Mouse (Mus musculus) embryonic facial prominence, embryonic 15.5 days (tissue): ENCODE measurements around the gene Cep41. TPM values are rescaled to one million over a fixed set of nuclear protein-coding genes. Genes with fewer than 3 reads are reported as not detected.

Experiments used
- ATAC-seq: fragments of 200-750 bp; cut with Nextera tagmentation; 2 replicates; pipeline ENCODE4 v1.8.0; 2017; ENCODE audit warnings: low read depth, moderate TSS enrichment; ENCODE audit not compliant: insufficient number of reproducible peaks, low FRiP score, low TSS enrichment
- H3K27ac ChIP-seq: fragments of 300-500 bp; sonication (generic); replicated peaks from 2 replicates; pipeline ENCODE4 v1.5.1; 2015; ENCODE audit warnings: mild to moderate bottlenecking, inconsistent platforms
- H3K27me3 ChIP-seq: fragments of 300-500 bp; sonication (generic); 2 replicates; pipeline ENCODE4 v1.6.1; 2015; ENCODE audit warnings: inconsistent platforms
- H3K36me3 ChIP-seq: fragments of 300-500 bp; sonication (generic); 2 replicates; pipeline ENCODE4 v1.6.1; 2015; ENCODE audit warnings: mild to moderate bottlenecking, inconsistent platforms
- H3K4me1 ChIP-seq: fragments of 300-500 bp; sonication (generic); 2 replicates; pipeline ENCODE4 v1.6.1; 2015; ENCODE audit warnings: inconsistent platforms
- H3K4me2 ChIP-seq: fragments of 300-500 bp; sonication (generic); replicated peaks from 2 replicates; pipeline ENCODE4 v1.6.1; 2015; ENCODE audit warnings: mild to moderate bottlenecking, inconsistent platforms
- H3K4me3 ChIP-seq: fragments of 300-500 bp; sonication (generic); replicated peaks from 2 replicates; pipeline ENCODE4 v1.5.1; 2015; ENCODE audit warnings: mild to moderate bottlenecking, inconsistent platforms
- H3K9ac ChIP-seq: fragments of 300-500 bp; sonication (generic); 2 replicates; pipeline ENCODE4 v1.6.1; 2015; ENCODE audit warnings: inconsistent platforms
- H3K9me3 ChIP-seq: fragments of 300-500 bp; sonication (generic); replicated peaks from 2 replicates; pipeline ENCODE4 v1.6.1; 2016; ENCODE audit warnings: inconsistent platforms
- WGBS: fragments of 180-500 bp; shearing (Covaris S2); methylation state at CpG from one replicate; pipeline ENCODE4 v1.1.7; 2015; 5-methylcytosine and 5-hydroxymethylcytosine counted together
- polyA plus RNA-seq: library from polyadenylated mRNA; unstranded; fragments of >200 nt; fragmentation: Nextera tagmentation; extraction: Ambion mirVana; gene quantifications from 2 replicates; pipeline ENCODE4 v1.2.1, GENCODE M21; 2015

The Cep41 gene
- polyA plus RNA-seq = 30.9 and 33.1 TPM in 2 replicates

DNA sequence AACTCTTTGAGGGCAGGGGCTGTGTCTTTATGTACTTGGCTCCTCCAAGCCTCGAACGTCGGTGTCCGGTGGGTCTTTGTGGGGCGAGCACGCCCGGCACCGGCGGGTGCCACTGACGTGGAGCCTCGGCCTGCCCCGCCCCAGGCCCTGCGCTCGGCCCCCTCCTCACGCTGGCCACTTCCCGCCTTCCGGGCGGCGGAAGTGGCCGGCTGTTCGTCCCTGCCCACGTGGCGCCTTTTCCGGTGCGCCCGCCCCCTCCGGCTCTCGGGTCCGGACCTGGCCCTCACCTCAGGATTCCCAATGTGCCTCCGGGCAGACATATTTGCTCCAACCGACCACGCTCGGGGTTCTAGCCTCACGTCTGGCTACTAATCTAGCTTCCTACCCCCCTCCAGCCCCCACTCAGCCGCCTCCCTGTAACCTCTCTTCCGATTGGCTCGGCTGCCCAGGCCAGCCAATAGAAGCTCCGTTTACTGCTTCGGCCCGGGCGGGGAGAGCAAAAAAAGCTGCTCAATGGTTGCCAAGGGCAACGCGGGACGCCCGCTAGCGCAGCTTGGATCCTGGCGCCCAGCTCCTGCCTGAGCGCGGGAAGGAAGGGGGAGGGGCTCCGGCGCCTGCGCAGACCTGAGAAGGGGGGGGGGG is at the start of gene Cep41:
Cep41 (minus strand) TSS at position 400 of the 642 bp plus-strand sequence.
- peak within 1 kb of the TSS; percentile 71 for H3K9ac ChIP-seq
- under 1% methylated on average over 52 of the region's 52 CpGs for WGBS
- peak within 1 kb of the TSS; percentile 64 for H3K4me3 ChIP-seq
- H3K9me3 ChIP-seq = no peaks in the 10 kb centered on the region
- H3K4me2 ChIP-seq = peak within 1 kb of the TSS; percentile 66
- ATAC-seq = peak; percentile 98
- peaks cover 16% of the 10 kb centered on the region; the same call in 1 of the 2 replicates for H3K4me1 ChIP-seq
- no peaks in the 10 kb centered on the region for H3K27me3 ChIP-seq
- no peaks in the 10 kb centered on the region for H3K36me3 ChIP-seq
- peak within 1 kb of the TSS; percentile 95 for H3K27ac ChIP-seq

GRCm38 (mm10) chr6:30739177-30739747 is 45.7 kb upstream of the Cep41 start:
- Histone ChIP-seq H3K4me1 (peaks cover 14% of the 10 kb centered on the region; the same call in 1 of the 2 replicates), H3K4me2 (peak overlapping the region; percentile 57), H3K9me3 (peaks cover 38% of the 10 kb centered on the region), H3K4me3 (peak overlapping the region; percentile 51), H3K27me3 (no peaks in the 10 kb centered on the region), H3K27ac (peak overlapping the region; percentile 78; the same call in 1 of the 2 replicates), H3K9ac (no peak overlapping the region), H3K36me3 (peaks cover 20% of the 10 kb centered on the region)
- no peak for ATAC-seq
- WGBS = 46% methylated on average over 10 of the region's 10 CpGs

- Histone ChIP-seq H3K36me3 (peaks cover 12% of the 10 kb centered on the region; the same call in 1 of the 2 replicates), H3K27ac (peak overlapping the region; percentile 78), H3K9me3 (peaks cover 38% of the 10 kb centered on the region), H3K4me3 (peak overlapping the region; percentile 51), H3K4me2 (peak overlapping the region; percentile 57), H3K27me3 (no peaks in the 10 kb centered on the region), H3K4me1 (peaks cover 14% of the 10 kb centered on the region; the same call in 1 of the 2 replicates), H3K9ac (peak overlapping the region; percentile 39)
- 46% methylated on average over 20 of the region's 20 CpGs for WGBS
- ATAC-seq = no peak
Measured at GRCm38 (mm10) chr6:30738464-30739006, 45.0 kb upstream of the Cep41 start.

DNA sequence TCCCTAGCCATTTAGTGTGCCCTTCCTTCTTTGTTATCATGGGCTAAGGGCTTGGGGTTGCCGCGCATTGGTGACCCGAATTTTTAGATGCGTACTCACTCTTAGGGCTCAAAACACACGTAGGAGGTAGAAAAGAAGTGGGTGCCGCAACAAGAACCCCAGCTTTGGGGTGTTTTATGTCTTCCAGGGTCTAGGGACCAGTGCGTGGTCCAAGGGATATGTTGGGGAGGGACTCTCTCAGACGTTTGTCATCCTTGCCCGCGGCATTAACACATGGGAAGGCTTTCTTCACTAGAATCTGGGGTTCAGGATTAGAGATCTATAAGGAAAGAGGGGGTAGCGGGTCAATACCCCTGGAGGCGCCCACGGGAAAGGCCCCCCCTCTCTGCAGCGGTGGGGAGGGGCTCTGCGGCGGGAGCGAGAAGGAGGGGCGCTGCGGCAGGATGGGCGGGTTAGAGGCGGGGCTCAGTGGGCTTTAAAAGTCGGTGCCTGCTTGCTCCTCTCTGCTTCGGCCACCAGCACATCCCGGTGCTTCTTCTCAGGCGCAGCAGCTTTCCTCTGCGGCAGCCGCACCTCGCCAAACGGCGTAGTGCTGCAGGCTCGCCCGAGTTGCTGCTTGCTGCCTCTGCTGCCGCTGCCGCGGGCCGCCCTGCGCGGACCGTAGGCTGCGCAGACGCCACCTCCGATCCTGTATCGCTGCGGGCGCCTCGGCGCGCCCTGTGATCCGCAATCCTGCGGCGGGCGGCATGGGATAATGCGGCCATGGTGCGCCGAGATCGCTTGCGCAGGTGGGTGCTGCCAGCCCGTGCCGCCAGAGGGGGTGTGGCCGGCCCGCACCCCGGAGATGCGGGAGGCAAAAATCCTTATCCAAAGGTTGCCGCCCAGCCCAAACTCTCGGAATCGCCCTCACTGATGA is 44.3 kb upstream of the Cep41 start:
- Histone ChIP-seq H3K36me3 (peaks cover 7% of the 10 kb centered on the region; the same call in 1 of the 2 replicates), H3K9ac (peak overlapping the region; percentile 39), H3K4me2 (peak overlapping the region; percentile 57), H3K4me1 (peaks cover 17% of the 10 kb centered on the region; the same call in 1 of the 2 replicates), H3K27me3 (no peaks in the 10 kb centered on the region), H3K9me3 (peaks cover 38% of the 10 kb centered on the region), H3K27ac (peak overlapping the region; percentile 80), H3K4me3 (peak overlapping the region; percentile 51)
- ATAC-seq = peak; percentile 72
- 46% methylated on average over 66 of the region's 66 CpGs for WGBS

DNA sequence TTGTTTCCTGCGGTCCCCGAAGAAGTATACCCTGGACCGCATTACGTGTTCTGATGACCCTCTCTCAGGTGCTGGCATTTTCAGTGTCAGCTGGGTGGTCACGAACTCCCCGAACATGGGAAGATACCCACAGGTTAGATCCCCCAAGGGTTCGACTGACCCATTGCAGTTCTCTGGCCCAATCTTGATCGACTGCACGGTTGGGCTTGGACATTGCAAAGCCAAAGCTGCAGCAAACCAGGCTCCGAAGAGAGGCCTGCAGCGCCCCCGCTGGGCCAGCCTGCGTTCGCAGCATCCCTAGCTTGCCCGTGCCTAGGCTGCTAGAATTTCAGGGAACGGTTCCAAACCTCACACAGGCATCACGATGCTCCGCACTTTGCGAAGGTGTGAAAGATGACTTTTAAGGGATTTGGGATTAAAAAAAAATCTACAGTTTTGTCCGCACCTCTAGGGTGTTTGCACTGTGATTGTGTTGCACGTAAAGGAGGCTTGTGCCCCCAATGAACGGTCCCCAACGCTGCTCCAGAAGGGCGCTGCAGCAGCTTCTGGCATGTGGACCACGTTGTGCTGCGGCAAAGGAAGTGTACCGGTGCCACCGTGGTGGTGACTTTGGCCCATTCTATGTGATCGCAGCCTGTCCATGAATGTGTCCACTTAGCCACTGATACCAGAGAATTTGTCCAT is 43.5 kb upstream of the Cep41 start:
- no peaks in the 10 kb centered on the region for H3K36me3 ChIP-seq
- no peaks in the 10 kb centered on the region for H3K27me3 ChIP-seq
- peaks cover 17% of the 10 kb centered on the region; the same call in 1 of the 2 replicates for H3K4me1 ChIP-seq
- peak overlapping the region; percentile 80 for H3K27ac ChIP-seq
- peak; percentile 68 for ATAC-seq
- peak overlapping the region; percentile 51 for H3K4me3 ChIP-seq
- H3K4me2 ChIP-seq = peak overlapping the region; percentile 57
- H3K9me3 ChIP-seq = peaks cover 38% of the 10 kb centered on the region
- H3K9ac ChIP-seq = no peak overlapping the region
- WGBS = 57% methylated on average over 29 of the region's 29 CpGs

DNA sequence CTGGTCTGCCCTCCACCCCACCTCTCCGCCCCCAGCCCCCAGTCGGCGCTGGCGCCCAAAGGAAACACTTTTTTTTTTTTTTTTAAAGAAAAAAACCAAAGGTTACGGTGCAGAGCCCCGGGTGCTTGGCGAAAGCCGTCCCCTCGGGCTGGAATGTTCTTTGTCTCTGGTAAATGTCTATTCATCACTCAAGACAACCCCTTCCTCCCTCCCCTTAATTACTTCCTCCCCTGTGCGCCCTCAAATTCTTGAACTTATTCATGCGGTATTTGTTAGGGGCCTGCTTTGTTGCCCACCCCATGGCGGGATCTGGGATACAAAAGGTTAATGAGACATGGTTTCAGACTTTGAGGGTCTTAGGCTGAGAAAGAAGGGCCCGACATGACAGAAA is 42.8 kb upstream of the Cep41 start:
- H3K4me1 ChIP-seq = peaks cover 17% of the 10 kb centered on the region; the same call in 1 of the 2 replicates
- no peaks in the 10 kb centered on the region for H3K36me3 ChIP-seq
- peak overlapping the region; percentile 80 for H3K27ac ChIP-seq
- no peak overlapping the region for H3K4me3 ChIP-seq
- H3K9me3 ChIP-seq = peaks cover 38% of the 10 kb centered on the region
- H3K27me3 ChIP-seq = no peaks in the 10 kb centered on the region
- H3K9ac ChIP-seq = no peak overlapping the region
- no peak for ATAC-seq
- peak overlapping the region; percentile 57 for H3K4me2 ChIP-seq
- 53% methylated on average over 13 of the region's 13 CpGs for WGBS

DNA sequence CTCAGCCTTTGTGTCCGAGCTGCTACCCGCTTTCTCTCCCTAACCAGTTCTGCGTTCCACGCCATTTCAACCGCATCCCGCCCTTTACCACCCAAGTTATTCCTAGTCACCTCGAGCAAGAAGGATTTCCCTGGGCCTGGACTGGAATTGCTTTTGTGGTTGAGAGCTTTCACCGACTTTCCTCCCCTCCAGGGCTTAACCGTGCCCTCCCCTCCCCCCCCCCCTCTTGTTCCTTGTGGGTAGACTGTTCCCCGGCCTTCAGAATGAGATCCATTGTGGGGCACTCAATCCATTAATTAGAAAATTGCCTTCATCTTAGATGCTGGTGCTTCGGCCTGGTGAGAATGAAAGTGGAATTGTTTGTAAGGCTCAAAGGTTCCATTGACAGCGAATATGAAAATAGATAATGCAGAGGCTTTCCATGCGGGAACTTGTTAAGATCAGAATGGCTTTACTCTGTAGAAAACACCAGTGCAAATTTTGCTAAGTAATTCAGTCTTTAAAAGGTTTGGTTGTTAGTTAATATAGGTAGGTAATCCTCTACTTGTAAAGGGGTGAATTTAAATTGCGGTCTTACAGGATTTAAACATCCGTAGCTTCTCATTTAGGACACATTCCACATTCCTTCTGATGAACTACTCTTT is 42.3 kb upstream of the Cep41 start:
- Histone ChIP-seq H3K9me3 (peaks cover 38% of the 10 kb centered on the region), H3K36me3 (no peaks in the 10 kb centered on the region), H3K4me1 (peaks cover 17% of the 10 kb centered on the region; the same call in 1 of the 2 replicates), H3K4me2 (peak overlapping the region; percentile 57), H3K27me3 (no peaks in the 10 kb centered on the region), H3K9ac (no peak overlapping the region), H3K4me3 (peak overlapping the region; percentile 12; the same call in 1 of the 2 replicates), H3K27ac (peak overlapping the region; percentile 80)
- ATAC-seq = no peak
- WGBS = 46% methylated on average over 15 of the region's 15 CpGs

DNA sequence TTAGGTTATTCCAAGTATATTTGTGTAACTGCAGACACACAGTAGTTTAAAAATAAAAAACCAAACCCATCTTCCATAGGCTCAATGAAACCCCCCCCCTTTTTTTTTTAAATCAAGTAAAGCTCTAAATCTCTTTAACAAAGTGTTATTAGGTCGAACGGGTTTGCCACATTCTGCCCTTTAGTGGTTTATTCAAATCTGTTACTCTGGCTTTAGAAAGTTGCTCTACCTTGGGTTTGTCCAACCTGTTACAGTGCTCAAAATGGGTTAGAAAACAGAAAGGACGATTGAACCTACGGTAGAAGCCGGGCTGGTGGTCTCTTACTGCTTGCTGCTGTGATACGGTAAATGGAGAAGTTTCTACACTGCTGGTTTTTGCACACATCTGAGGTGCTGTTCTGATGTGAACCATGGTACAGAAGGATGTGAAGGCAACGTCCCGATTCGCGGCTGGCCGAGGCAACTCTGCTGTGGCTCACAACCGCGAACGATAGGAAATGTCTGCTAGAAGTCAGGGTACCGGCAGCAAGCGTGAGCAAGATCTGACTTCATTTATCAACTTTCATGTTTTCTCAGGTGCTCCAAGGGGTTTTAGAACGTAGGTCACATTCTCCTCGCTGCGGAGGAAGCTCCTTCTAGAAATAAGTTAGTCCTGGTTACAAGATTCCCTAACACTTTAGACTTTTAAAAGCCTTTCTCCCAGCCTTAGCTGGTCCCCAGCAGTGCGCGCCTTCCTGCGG is 41.6 kb upstream of the Cep41 start:
- H3K9me3 ChIP-seq = peaks cover 38% of the 10 kb centered on the region
- H3K27me3 ChIP-seq = no peaks in the 10 kb centered on the region
- peak overlapping the region; percentile 12; the same call in 1 of the 2 replicates for H3K4me3 ChIP-seq

GRCm38 (mm10) chr6:30734465-30734864 is 40.9 kb upstream of the Cep41 start:
- no peaks in the 10 kb centered on the region for H3K27me3 ChIP-seq
- no peak overlapping the region for H3K9ac ChIP-seq
- peaks cover 36% of the 10 kb centered on the region for H3K9me3 ChIP-seq
- no peak overlapping the region for H3K4me2 ChIP-seq
- WGBS = 41% methylated on average over 6 of the region's 6 CpGs
- ATAC-seq = no peak
- peaks cover 21% of the 10 kb centered on the region; the same call in 1 of the 2 replicates for H3K4me1 ChIP-seq
- H3K27ac ChIP-seq = peak overlapping the region; percentile 80
- no peaks in the 10 kb centered on the region for H3K36me3 ChIP-seq
- H3K4me3 ChIP-seq = no peak overlapping the region

More for the DNA sequence above, 41.6 kb upstream of the Cep41 start:
- Histone ChIP-seq H3K4me2 (peak overlapping the region; percentile 57), H3K36me3 (no peaks in the 10 kb centered on the region), H3K27ac (peak overlapping the region; percentile 80), H3K4me1 (peaks cover 17% of the 10 kb centered on the region; the same call in 1 of the 2 replicates), H3K9ac (no peak overlapping the region)
- no peak for ATAC-seq
- WGBS = 47% methylated on average over 22 of the region's 22 CpGs
